Mouse (Mus musculus): ENCODE data around the gene Ntrk2. TPM values are rescaled to one million over a fixed set of nuclear protein-coding genes. Genes with fewer than 3 reads are reported as not detected.

The Ntrk2 gene
- total and polyA plus RNA-seq, 3 experiments = 20.5 to 30.0 (median 29.4) TPM

GRCm38 (mm10) chr13:58840731-58841359 lies 34.5 kb downstream of the Ntrk2 start:
- no peak for DNase-seq

DNA sequence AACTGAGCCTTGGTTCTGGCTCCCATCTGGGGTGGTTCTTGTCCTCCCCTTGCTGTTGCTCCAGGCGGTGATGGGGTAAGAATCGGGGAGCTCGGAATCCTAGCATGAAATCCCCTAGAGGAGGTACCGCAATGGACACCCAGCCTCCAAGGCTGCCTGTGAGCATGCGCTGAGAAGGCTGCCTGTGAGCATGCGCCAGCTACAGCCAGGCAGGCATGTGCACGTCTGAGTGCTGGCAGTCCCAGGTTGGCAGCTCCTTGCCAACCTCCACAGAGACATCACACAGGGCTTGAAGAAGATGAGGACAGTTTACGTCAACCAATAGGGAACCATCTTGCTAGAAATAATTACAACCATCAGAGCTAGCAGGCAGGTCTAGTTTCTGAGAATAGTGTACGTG lies 37.5 kb downstream of the Ntrk2 start:
- peak; percentile 12 for DNase-seq

GRCm38 (mm10) chr13:58848578-58848977 lies 42.2 kb downstream of the Ntrk2 start:
- DNase-seq = no peak

DNA sequence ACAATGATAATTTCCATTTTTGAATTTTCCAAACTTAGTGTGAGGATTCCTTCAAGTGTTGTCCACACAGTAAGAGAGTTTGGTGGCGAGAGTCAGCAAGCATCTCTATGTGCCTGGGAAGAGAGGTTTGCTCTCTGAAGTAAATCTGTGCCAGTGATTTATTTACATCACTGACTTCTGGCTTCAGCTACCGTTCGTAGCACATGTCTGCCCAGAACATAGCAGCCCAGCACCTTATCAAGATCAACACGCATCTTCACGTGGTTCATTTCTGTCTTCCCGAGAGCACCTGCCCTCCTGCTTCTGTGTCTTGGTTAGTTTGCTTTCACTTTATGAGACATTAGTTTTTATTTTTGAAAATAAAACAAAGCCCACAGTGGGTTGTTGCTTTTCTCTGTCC lies 47.3 kb downstream of the Ntrk2 start:
- DNase-seq = no peak

DNA sequence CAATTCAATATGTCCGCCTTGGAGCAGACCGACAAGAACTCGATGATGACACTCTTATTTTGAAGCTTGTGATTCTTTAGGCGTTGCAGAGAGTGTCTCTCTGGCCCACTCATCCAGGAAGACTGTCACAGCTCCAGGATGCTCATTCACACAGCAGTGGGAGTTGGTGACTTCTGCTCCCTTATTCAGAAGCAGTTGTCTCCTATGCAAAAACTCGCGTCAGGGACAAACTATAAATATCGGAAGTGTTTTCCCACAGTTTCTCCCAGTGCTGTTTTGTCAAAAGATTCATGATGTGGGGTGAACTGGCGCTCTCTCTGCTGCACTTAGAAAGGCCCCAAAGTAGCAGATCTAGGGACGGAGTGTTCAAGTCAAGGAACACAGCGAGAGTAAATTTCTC lies 59.9 kb downstream of the Ntrk2 start:
- DNase-seq = no peak

GRCm38 (mm10) chr13:58866776-58867435 lies 60.5 kb downstream of the Ntrk2 start:
- DNase-seq = no peak

DNA sequence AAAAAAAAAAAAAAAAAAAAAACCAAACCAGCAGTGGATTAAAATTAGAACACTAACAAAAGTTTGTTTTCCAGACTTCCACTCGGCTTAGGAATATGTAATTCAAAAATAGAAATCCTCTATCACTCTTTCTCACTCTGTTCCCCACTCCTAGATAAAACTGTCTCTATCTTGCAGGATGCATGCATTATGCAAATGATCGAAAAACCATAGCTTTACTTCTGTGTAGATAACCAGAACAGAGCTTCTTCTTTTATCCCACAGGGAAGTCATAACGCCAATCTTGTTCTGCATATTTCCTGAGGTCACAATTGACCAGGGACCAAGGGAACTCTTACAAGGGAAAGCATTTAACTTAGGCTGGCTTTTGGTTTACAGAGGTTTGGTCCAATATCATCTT lies 76.1 kb downstream of the Ntrk2 start:
- DNase-seq = no peak

DNA sequence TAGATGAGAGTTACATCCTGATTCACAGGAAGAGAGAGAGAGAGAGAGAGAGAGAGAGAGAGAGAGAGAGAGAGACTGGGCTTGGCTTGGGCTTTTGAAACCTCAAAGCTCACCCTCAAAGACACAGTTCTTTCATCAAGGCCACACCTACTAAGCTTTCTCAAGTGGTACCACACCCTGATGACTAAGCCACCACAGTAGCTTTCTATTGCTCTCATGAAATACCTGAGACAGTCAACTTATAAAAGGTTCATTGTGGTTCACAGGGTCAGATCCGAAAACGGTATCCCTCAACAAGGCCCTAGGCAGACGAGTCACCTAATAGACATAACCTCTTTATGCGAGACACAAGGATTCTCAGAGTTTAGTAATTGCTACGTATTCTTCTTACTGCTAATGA lies 76.5 kb downstream of the Ntrk2 start:
- DNase-seq = no peak

DNA sequence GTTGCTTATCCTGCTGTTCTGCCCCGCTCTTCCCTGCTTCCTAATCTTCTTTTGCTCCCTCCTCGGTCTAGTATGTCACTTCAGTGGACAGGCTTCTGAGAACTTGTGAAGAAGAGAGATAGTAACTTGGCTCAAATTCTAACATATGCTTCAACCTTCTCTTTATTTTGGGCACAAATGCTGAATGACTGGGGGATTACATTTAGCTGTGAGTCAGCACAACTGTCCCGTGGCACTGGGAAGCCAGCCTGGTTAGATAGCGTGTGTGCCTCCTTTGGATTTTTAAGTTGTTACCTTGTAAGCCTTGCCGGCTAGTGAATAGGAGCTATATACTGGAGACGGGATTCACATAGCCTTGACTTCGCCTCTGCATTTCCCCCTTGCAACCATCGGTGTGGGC lies 79.7 kb downstream of the Ntrk2 start:
- DNase-seq = peak; percentile 15

DNA sequence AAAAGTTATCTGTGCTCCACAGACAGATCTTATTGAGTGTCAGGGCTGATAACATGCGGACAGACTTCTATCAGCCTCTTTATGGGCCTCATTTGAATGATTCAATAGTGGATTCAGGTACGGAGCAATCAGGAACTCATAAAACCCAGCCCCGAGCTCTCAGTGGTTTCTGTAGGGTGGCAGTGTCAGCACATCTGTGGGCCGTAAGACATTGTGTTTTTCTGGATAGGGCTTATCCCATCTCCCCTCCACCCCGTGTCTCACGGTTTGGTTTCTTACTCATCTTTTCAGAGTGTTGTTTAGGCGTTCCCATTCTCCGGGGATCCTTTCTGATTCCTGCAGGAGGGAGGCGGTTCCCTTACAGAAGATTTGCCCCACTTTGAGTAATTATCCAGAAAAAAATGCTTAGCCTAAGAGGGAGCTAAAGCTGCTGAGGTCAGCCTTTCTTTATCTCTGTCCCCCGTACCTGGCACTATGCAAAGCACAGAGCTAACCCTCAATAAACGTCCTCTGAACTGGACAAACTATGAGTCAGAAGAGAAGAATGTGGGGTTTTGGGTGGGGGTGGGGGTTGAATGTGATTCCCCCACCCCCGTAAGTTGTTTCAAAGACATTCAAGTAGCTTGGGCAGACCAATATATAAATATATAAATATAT lies 90.0 kb downstream of the Ntrk2 start:
- no peak for DNase-seq

DNA sequence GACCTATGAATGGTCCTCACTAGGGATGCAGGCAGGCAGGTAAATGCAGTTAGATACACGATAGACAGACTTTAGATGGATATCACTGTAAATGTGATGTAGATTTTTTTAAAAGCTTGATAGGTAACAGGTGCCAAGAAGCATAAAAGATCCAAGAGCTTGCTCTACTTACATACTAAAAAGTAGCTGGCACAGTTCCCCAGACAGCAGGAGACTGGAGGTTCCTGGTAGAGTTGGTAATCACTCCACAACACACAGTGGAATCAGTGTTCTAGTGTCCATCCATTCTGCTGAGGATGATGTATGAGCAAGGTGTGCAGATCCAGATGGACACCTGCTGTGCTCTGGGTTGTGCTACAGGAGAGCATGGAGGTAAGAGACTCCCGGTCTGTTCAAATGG lies 93.0 kb downstream of the Ntrk2 start:
- no peak for DNase-seq

DNA sequence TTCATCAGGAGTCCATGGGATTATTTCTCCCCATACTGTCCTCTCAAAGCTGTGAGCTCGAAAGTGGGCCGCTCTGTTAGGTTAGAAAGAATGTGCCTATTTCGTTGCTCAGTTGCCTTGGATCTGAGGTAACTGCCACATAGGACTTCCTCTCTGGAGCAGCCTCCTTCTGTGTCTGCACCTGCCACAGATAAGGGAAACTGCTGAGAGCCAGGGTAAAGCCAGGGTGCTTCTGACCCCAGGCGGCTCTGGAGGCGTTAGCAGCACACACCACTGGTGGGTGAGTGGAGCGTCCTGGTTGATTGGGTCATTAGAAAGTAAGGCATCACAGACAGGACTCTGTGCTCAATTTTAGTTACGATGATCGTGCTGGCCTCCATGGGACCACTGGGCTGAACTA lies 95.9 kb downstream of the Ntrk2 start:
- no peak for DNase-seq

DNA sequence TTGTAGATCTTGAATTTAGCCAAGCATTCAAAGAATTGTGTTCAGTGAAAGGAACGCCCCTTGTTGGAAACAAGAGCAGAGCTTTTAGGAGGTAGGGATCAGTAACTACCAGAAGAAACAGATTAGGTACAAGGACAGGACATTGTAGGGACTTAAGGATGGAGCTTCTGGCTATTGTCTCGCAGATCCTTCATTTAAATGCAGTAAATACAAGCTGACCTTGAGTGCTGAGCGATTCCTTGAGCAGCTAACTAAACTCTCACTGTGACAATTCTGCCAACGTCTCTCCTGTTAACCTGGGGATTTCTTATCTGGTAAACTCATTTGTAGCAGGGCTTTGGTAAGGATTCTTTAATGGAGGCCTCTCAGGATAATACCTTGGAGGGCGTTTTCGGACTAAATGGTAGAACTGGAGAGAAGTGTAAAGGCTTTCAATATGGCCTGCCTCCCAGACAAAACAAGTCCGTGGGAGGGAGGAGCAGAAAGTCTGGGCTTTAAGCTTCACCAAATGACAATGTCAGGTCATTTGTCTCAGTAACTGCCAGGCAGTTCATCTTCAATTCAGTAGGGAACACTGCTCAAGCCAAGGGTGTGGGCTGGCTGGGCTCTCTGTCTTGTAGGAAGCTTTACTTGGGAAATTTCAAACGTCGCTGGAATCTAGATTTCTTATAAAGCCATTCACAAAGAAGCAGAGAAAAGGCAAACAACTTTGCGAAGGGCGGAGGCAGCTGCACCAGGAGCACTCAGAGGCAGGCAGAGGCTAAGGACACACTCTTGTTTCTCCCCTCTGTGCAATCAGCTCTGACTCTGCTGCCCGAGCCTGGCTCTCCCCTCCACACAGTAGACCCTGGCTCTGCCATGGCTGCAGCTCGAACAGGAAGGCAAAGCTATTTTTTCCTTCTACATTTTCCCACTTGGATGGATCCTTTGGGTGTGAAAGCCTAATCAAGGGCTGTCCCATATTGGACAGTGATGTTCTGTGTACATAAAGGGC lies 98.7 kb downstream of the Ntrk2 start:
- DNase-seq = no peak

DNA sequence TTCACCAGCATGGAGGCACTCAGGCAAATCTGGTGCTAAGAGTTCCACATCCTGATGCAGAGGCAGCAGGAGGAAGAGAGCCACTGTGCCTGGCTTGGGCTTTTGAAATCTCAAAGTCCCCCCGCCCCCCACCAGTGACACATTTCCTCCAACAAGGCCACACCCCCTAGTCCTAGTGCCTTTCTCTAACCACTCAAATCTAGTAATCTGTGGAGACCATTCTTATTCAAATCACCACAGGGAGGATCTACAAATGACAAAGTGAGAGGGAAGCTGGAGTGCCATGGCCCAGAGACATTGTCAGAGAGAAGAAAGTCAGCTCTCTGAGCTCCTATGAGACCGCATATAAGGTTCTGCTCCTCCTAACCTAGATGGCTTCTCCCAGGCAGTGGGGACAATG lies 105.6 kb downstream of the Ntrk2 start:
- no peak for DNase-seq

DNA sequence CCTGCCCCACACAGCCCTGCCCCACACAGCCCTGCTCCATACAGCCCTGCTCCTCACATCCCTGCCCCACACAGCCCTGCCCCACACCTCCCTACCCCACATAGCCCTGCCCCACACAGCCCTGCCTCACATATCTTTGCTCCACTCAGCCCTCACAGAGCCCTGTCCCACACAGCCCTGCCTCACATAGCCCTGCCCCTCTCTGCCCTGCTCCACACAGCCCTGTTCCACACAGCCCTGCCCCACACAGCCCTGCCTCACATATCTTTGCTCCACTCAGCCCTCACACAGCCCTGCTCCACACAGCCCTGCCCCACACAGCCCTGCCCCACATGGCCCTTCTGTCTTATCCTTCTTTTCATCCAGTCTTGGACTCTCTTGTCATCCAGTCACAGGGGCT lies 106.2 kb downstream of the Ntrk2 start:
- DNase-seq = no peak

GRCm38 (mm10) chr13:58914061-58914814 lies 107.9 kb downstream of the Ntrk2 start:
- no peak for DNase-seq

GRCm38 (mm10) chr13:58916348-58916747 lies 110.0 kb downstream of the Ntrk2 start:
- no peak for DNase-seq

DNA sequence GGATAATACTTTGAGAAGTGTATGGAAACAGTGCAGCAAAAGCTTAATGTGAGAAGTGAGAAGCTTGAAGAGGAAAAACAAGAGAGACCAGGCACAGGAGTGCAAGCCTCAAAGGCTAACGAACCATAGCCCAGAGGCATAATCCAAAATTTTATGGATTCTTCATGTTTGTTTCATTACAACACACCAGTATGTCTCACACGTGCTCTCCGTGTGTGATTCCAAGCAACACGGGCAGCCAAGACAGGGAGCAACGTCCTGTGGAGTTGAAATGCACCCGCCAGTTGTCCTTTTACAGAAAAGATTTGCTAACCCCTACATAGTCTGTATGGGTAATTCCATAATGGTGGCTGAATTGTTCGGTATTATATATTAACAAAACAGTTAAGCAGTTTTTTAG lies 113.9 kb downstream of the Ntrk2 start:
- DNase-seq = no peak

GRCm38 (mm10) chr13:58921255-58921654 lies 114.9 kb downstream of the Ntrk2 start:
- no peak for DNase-seq

- no peak for DNase-seq
Observed at GRCm38 (mm10) chr13:58921705-58922104, 115.3 kb downstream of the Ntrk2 start.

- no peak for DNase-seq
Observed at GRCm38 (mm10) chr13:58922174-58922573, 115.8 kb downstream of the Ntrk2 start.

GRCm38 (mm10) chr13:58923496-58923895 lies 117.1 kb downstream of the Ntrk2 start:
- no peak for DNase-seq

All from adrenal gland, adult 2 months (tissue).